Comparison of ENCODE assay signal across 14 mouse cellular contexts in the genomic region with DNA sequence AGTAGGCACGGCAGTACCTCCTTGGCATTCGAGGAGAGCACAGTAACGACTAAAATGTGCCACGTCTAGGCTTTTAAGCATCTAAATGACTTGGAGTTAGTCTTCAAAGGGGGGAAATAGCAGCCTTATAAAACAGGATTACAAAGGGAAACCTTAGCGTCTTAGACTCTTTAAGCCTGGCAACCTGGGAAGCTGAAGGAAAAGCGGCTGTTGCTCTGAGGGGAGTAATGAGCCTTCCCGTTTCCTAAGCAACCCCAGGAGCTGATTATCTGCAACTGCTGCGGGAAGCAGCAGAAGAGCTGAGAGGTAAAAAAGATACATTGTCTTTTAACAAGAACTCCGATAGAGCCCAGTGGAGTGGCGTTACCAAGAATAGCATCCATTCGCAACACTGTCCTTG. TPM values are rescaled to one million over a fixed set of nuclear protein-coding genes. Genes with fewer than 3 reads are reported as not detected.
DNase-seq lines count a peak whose midpoint lies in the region; ATAC-seq and TF ChIP-seq lines count a peak whose summit lies in the region.
"Had no signal": no experiment of that assay in that cellular context is flagged by ENCODE, and none has a peak within 500 bp of the region (broad histone marks: within the 10 kb centered on the region; RNA-seq: fewer than 3 reads in every experiment).

No protein-coding gene starts in this region.

- 9% methylated on average over 11 of the region's 11 CpGs for WGBS in forebrain, embryonic 12.5 days
- WGBS in forebrain, embryonic 11.5 days: 11% methylated on average over 11 of the region's 11 CpGs
- WGBS in midbrain, embryonic 11.5 days: 13% methylated on average over 11 of the region's 11 CpGs
- WGBS in midbrain, embryonic 10.5 days: 14% methylated on average over 11 of the region's 11 CpGs
- WGBS in hindbrain, postnatal 0 days: 10% methylated on average over 11 of the region's 11 CpGs
- 27% methylated on average over 11 of the region's 11 CpGs for whole genome bisulfite sequencing in kidney, adult 2 months

- peaks cover 14% of the 10 kb centered on the region for H3K27me3 ChIP-seq in forebrain, embryonic 12.5 days
- H3K27me3 ChIP-seq in forebrain, embryonic 11.5 days (ENCODE audit: control insufficient read depth, insufficient read depth, low read length): no peaks in the 10 kb centered on the region
- no peaks in the 10 kb centered on the region for H3K27me3 ChIP-seq in midbrain, embryonic 11.5 days (ENCODE audit: control insufficient read depth, insufficient read depth, low read length)
- peaks cover 13% of the 10 kb centered on the region; the same call in 1 of the 2 replicates for H3K27me3 ChIP-seq in midbrain, embryonic 10.5 days (ENCODE audit: low read depth, poor library complexity, severe bottlenecking)
- H3K27me3 ChIP-seq in hindbrain, postnatal 0 days (ENCODE audit: insufficient read depth, low read length): no peaks in the 10 kb centered on the region
- no peaks in the 10 kb centered on the region for H3K27me3 ChIP-seq in kidney, adult 2 months (replicated peaks; ENCODE audit: control insufficient read depth, insufficient read depth, low read length)

- TF ChIP-seq POLR2A in kidney, adult 2 months (IDR thresholded peaks at IDR 0.05; ENCODE audit: low read depth, low read length): no peak

- peak overlapping the region; percentile 22 for H3K4me2 ChIP-seq in forebrain, embryonic 12.5 days
- H3K4me2 ChIP-seq in forebrain, embryonic 11.5 days (ENCODE audit: low read depth, low read length, severe bottlenecking): no peak overlapping the region
- H3K4me2 ChIP-seq in midbrain, embryonic 11.5 days: peak overlapping the region; percentile 11; the same call in 1 of the 2 replicates
- H3K4me2 ChIP-seq in hindbrain, postnatal 0 days (ENCODE audit: low read depth, low read length): peak overlapping the region; percentile 26
- H3K4me2 ChIP-seq: embryonic facial prominence, embryonic 12.5 days had no signal

- ATAC-seq in forebrain, embryonic 12.5 days (ENCODE audit: low FRiP score): no peak
- no peak for ATAC-seq in forebrain, embryonic 11.5 days (replicated peaks; ENCODE audit: low FRiP score)
- ATAC-seq in midbrain, embryonic 11.5 days (ENCODE audit: low FRiP score): no peak
- ATAC-seq in hindbrain, postnatal 0 days: peak; percentile 62; the same call in 1 of the 2 replicates
- no peak for ATAC-seq in cerebellum, adult (ENCODE audit: insufficient number of reproducible peaks, low FRiP score, low TSS enrichment)

- no peak for TF ChIP-seq CTCF in hindbrain, postnatal 0 days (IDR thresholded peaks at IDR 0.05; ENCODE audit: low read depth)
- no peak for TF ChIP-seq CTCF in kidney, adult 2 months (conservative IDR thresholded peaks at IDR 0.05; ENCODE audit: insufficient read depth, insufficient read length, low read depth, low read length)

- H3K4me3 ChIP-seq in forebrain, embryonic 12.5 days (replicated peaks): no peak overlapping the region
- no peak overlapping the region for H3K4me3 ChIP-seq in forebrain, embryonic 11.5 days (ENCODE audit: low read depth, low read length)
- H3K4me3 ChIP-seq in midbrain, embryonic 11.5 days (ENCODE audit: low read depth, low read length): no peak overlapping the region
- no peak overlapping the region; the same call in 1 of the 2 replicates for H3K4me3 ChIP-seq in midbrain, embryonic 10.5 days
- H3K4me3 ChIP-seq in hindbrain, postnatal 0 days (ENCODE audit: low read length): no peak overlapping the region
- H3K4me3 ChIP-seq in kidney, adult 2 months (ENCODE audit: insufficient read depth, low read depth, low read length): no peak overlapping the region
- H3K4me3 ChIP-seq: embryonic facial prominence, embryonic 12.5 days; limb, embryonic 10.5 days had no signal

- H3K27ac ChIP-seq in forebrain, embryonic 12.5 days: no peak overlapping the region
- no peak overlapping the region for H3K27ac ChIP-seq in forebrain, embryonic 11.5 days (ENCODE audit: low read depth, low read length)
- no peak overlapping the region for H3K27ac ChIP-seq in midbrain, embryonic 11.5 days (ENCODE audit: low read depth, low read length)
- H3K27ac ChIP-seq in midbrain, embryonic 10.5 days (replicated peaks): no peak overlapping the region
- H3K27ac ChIP-seq in hindbrain, postnatal 0 days: 0 out of 2 replicates have a peak overlapping the region, but pooled peaks have one; percentile 8
- no peak overlapping the region for H3K27ac ChIP-seq in kidney, adult 2 months (ENCODE audit: insufficient read depth, low read depth, low read length)
- H3K27ac ChIP-seq: embryonic facial prominence, embryonic 12.5 days; limb, embryonic 10.5 days had no signal

- 0 out of 2 replicates have a peak, but pooled peaks cover 2% of the 10 kb centered on the region for H3K9me3 ChIP-seq in forebrain, embryonic 12.5 days
- H3K9me3 ChIP-seq in forebrain, embryonic 11.5 days (ENCODE audit: control insufficient read depth, low read length): no peaks in the 10 kb centered on the region
- no peaks in the 10 kb centered on the region for H3K9me3 ChIP-seq in midbrain, embryonic 11.5 days (ENCODE audit: control insufficient read depth, low read length)
- 0 out of 2 replicates have a peak, but pooled peaks cover 5% of the 10 kb centered on the region for H3K9me3 ChIP-seq in midbrain, embryonic 10.5 days (replicated peaks)
- no peaks in the 10 kb centered on the region for H3K9me3 ChIP-seq in hindbrain, postnatal 0 days (ENCODE audit: low read length)
- H3K9me3 ChIP-seq: embryonic facial prominence, embryonic 12.5 days; limb, embryonic 10.5 days had no signal

- no peak for DNase-seq in forebrain, embryonic 11.5 days (ENCODE audit: low spot score)
- DNase-seq in midbrain, embryonic 11.5 days (ENCODE audit: low spot score, missing footprints): peak; percentile 84
- no peak for DNase-seq in midbrain, embryonic 10.5 days (ENCODE audit: low spot score)
- peak; percentile 59 for DNase-seq in hindbrain, postnatal 0 days (ENCODE audit: low spot score)
- peak; percentile 13 for DNase-seq in retina, embryonic 14.5 days (ENCODE audit: low spot score)
- DNase-seq in kidney, adult 2 months: no peak
- DNase-seq: adrenal gland, adult 2 months; cerebellum, postnatal 25 days; heart, adult 11 months; kidney, adult 18-20 months had no signal

- no peaks in the 10 kb centered on the region for H3K36me3 ChIP-seq in forebrain, embryonic 12.5 days (replicated peaks)
- H3K36me3 ChIP-seq in forebrain, embryonic 11.5 days (ENCODE audit: control insufficient read depth, insufficient read depth, low read length): no peaks in the 10 kb centered on the region
- H3K36me3 ChIP-seq in midbrain, embryonic 11.5 days (ENCODE audit: control insufficient read depth, insufficient read depth, low read length): no peaks in the 10 kb centered on the region
- no peaks in the 10 kb centered on the region for H3K36me3 ChIP-seq in midbrain, embryonic 10.5 days
- H3K36me3 ChIP-seq in hindbrain, postnatal 0 days (ENCODE audit: insufficient read depth, low read length): no peaks in the 10 kb centered on the region
- H3K36me3 ChIP-seq in kidney, adult 2 months (ENCODE audit: control insufficient read depth, insufficient read depth, low read length): no peaks in the 10 kb centered on the region
- H3K36me3 ChIP-seq: embryonic facial prominence, embryonic 12.5 days; limb, embryonic 10.5 days had no signal

- no peak overlapping the region for H3K9ac ChIP-seq in forebrain, embryonic 12.5 days
- no peak overlapping the region for H3K9ac ChIP-seq in forebrain, embryonic 11.5 days (ENCODE audit: low read length)
- no peak overlapping the region for H3K9ac ChIP-seq in midbrain, embryonic 11.5 days (ENCODE audit: low read length)
- H3K9ac ChIP-seq in hindbrain, postnatal 0 days (replicated peaks; ENCODE audit: low read length): no peak overlapping the region; the same call in 1 of the 2 replicates
- H3K9ac ChIP-seq: embryonic facial prominence, embryonic 12.5 days had no signal

- peaks cover 13% of the 10 kb centered on the region for H3K4me1 ChIP-seq in forebrain, embryonic 12.5 days
- no peaks in the 10 kb centered on the region for H3K4me1 ChIP-seq in forebrain, embryonic 11.5 days (replicated peaks; ENCODE audit: control insufficient read depth, insufficient read depth, low read length)
- H3K4me1 ChIP-seq in midbrain, embryonic 11.5 days (ENCODE audit: control insufficient read depth, insufficient read depth, low read length): peaks cover 7% of the 10 kb centered on the region
- peaks cover 24% of the 10 kb centered on the region for H3K4me1 ChIP-seq in midbrain, embryonic 10.5 days
- H3K4me1 ChIP-seq in hindbrain, postnatal 0 days (ENCODE audit: insufficient read depth, low read length): 0 out of 2 replicates have a peak, but pooled peaks cover 5% of the 10 kb centered on the region
- no peaks in the 10 kb centered on the region for H3K4me1 ChIP-seq in kidney, adult 2 months (ENCODE audit: control insufficient read depth, insufficient read depth, low read length)

RNA-seq across cellular contexts. Expression of a gene that starts 19.5 kb away (rescaled TPM):
- 1.1 and 1.3 TPM in 2 replicates for polyA plus RNA-seq in forebrain, embryonic 12.5 days (2016; fragmentation: Nextera tagmentation; extraction: Ambion mirVana)
- 1.5 and 1.8 TPM in 2 replicates for polyA plus RNA-seq in forebrain, embryonic 11.5 days (2014; fragmentation: Nextera tagmentation; extraction: Ambion mirVana)
- polyA plus RNA-seq in midbrain, embryonic 11.5 days (2014; fragmentation: Nextera tagmentation; extraction: Ambion mirVana): 2.2 and 3.2 TPM in 2 replicates
- polyA plus RNA-seq in midbrain, embryonic 10.5 days (2016; fragmentation: Nextera tagmentation; extraction: Ambion mirVana): 2.9 and 3.6 TPM in 2 replicates
- 1.5 TPM in 2 replicates for total RNA-seq in hindbrain, postnatal 0 days (2014; rRNA removed)
- polyA plus RNA-seq in hindbrain, postnatal 0 days (2015; fragmentation: Nextera tagmentation; extraction: Ambion mirVana): 1.2 TPM in 2 replicates
- polyA plus RNA-seq in kidney, adult 2 months (2012; rRNA removed): 0.53 and 0.55 TPM in 2 replicates

RNA-seq across cellular contexts. Expression of a gene that starts 26.0 kb away (rescaled TPM):
- 11.9 and 12.4 TPM in 2 replicates for polyA plus RNA-seq in forebrain, embryonic 12.5 days (2016; fragmentation: Nextera tagmentation; extraction: Ambion mirVana)
- 11.7 and 12.0 TPM in 2 replicates for polyA plus RNA-seq in forebrain, embryonic 11.5 days (2014; fragmentation: Nextera tagmentation; extraction: Ambion mirVana)
- polyA plus RNA-seq in midbrain, embryonic 11.5 days (2014; fragmentation: Nextera tagmentation; extraction: Ambion mirVana): 14.3 and 14.7 TPM in 2 replicates
- polyA plus RNA-seq in midbrain, embryonic 10.5 days (2016; fragmentation: Nextera tagmentation; extraction: Ambion mirVana): 9.5 and 11.7 TPM in 2 replicates
- 12.2 and 16.7 TPM in 2 replicates for total RNA-seq in hindbrain, postnatal 0 days (2014; rRNA removed)
- polyA plus RNA-seq in hindbrain, postnatal 0 days (2015; fragmentation: Nextera tagmentation; extraction: Ambion mirVana): 10.7 and 11.4 TPM in 2 replicates
- 3.0 and 3.2 TPM in 2 replicates for polyA plus RNA-seq in kidney, adult 2 months (2012; rRNA removed)

Comparison
In these comparisons a context has a peak if more than half of its experiments do, and no peak if none do; other contexts are left out.
1. DNase-seq: peak in midbrain, embryonic 11.5 days (single experiment), hindbrain, postnatal 0 days (single experiment) and retina, embryonic 14.5 days (single experiment); none in forebrain, embryonic 11.5 days (single experiment), midbrain, embryonic 10.5 days (single experiment) and kidney, adult 2 months (single experiment).